Mouse (Mus musculus) retina, embryonic 14.5 days (tissue): ENCODE data around the gene Lrig3.
A peak's percentile ranks its signal among the peaks of the same experiment; 100 is the strongest.

Experiments
- DNase-seq: peaks from one replicate; pipeline ENCODE4 v3.0.0-alpha.2; 2015; ENCODE audit warnings: low spot score

Gene Lrig3

DNA sequence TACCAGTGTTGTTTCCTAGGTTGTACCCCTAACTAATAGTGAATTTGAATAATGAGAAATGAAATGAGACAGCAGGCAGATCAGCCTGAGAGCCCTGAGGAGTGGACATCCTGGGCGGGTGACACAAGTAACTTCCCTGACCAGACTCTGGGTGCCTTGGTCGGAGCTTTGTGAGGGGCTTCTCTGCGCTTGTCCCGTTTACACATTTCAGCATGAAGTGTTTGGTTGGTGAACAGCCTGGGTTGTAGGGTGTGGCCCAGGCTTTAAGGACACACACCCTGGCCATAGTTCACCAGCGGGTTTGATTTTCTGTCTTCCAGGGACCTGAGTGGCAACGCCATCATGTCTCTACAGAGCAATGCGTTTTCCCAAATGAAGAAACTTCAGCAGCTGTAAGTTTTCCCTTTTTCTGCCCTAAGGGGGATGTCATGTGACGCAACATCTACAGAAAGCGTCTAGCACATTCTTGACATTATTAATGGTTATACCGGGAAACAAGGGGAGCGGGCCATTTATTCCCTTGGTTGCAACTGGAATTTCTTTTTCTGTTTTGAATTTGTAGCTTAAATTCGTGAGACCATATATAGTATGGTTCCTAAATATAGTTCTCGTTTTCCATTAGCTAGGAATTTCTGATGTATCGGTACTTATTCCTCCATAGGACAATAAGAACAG is 36.2 kb downstream of the Lrig3 start:
- no peak for DNase-seq

DNA sequence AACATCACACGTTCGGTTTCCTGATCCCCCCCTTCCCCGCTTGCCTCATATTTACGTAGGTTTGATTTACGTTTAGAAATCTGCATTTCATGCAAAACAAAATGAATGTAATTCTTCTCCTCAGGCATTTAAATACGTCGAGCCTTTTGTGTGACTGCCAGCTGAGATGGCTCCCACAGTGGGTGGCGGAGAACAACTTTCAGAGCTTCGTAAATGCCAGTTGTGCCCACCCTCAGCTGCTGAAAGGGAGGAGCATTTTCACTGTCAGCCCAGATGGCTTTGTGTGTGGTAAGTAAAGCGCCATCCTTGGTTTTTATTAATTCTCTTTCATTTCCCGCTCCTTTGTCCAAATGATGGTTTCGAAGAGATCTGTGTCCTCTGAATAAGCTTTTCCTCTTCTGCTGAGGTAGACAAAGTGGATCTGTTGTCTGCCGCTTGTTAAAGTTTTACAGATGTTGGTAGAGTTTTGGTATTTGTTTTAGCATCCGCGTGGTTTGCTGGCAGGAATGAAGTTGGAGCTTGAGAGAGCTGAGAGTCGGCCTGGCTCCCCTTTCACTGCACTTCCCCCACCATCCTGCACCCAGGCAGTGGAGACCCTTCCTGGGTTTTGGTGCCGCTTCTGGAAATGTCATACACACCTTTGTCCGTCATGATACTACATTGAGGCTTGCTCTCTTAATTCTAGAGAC is 37.0 kb downstream of the Lrig3 start:
- no peak for DNase-seq

DNA sequence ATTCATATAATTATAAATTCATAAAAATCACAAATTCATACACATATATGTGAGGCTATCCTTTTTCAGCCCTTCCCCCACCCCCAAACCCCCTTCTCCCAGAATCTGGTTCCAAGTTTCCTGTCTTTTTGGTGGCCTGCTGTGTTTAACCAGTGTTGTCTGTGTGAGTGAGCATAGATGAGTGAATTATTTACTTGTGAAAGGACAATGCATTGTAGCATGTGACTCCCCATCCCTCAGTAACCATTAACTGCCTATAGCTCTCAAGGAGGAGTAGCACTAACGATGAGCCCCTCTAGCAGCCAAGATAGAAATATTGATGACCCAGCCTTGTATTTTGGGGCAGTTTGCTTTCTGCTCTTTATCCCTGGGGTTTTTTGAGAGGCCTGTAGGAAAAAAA is 37.9 kb downstream of the Lrig3 start:
- peak; percentile 20 for DNase-seq

DNA sequence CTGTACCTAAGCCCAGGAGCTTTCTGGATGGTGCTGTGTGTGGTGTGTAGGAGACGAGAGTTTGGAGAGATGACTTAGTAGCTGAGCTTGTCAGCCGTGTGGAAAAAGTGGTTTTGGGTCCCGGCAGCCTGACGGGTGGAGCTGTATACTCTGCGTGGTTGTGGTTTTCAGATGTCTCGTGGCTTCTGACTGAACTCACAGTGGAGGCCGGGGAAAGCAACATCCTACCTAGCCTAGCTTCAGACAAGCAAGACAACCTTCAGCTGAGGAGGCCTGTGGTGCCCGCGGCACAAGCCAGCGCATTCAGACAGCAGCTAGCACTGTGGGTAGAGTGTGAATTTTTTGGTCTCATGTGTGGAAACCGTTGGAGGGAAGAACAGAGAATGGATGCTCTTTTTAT is 47.7 kb downstream of the Lrig3 start:
- DNase-seq: no peak

DNA sequence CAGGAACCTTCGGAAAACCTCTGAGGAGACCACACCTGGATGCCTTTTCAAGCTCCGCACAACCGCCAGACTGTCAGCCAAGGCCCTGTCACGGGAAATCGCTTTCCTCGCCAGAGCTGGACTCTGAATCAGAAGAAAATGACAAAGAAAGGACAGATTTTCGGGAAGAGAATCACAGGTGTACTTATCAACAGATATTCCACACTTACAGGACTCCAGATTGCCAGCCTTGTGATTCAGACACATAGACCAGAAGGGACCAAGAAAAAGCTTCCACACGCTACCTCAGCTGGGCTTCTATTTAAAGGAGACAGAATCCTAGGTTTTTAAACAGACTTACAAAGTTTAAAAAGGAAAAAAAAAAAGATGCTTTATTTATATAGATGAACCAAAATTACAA is 48.7 kb downstream of the Lrig3 start:
- no peak for DNase-seq

DNA sequence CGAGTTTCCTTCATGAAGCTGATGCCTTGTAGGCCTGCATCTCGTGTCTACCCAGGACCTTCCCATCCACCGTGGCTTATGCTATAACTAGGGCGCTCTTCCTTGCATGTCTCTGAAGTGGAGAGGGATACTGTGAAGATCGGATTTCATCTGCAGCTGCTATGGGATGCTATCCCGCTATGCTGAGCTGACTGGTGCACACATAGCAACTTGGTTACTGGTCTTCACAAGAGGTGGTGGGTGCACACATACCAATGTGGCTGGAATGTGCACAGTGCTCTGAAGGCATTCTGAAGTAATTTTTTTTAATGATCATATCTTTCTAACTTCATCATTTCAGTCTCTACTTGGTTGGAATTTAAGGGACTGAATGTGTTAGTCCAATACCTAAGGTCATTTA is 49.7 kb downstream of the Lrig3 start:
- DNase-seq: no peak

DNA sequence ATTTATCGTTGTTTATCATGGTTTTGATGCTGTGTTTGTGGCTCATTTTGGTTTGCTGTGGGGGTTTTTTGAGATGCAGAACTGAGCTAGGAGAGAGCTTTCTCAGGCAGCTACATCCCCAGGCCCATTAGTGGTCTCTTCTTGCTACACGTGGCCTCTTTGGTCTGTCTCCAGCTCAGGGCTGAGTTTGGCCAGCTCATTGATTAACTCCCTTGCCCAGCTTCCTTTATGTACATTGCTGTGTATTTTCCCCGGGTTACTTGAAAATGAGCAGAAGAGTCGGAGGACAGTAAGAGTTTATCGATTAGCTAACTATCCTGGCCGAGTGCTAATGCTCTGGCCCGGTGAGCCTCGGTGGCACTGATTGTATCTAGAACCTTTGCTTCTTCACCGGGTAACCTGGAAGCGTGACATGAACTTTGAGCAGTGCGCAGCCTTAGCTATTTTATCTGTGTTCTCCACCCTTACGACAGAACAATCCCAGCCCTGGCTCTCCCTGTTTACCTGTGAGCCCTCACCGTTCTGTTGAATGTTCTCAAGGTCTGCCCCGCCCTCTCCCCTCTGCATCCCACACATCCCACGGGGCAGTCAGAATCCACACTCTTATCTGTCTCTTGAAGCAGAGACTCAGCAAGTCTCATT is 53.5 kb downstream of the Lrig3 start:
- no peak for DNase-seq

DNA sequence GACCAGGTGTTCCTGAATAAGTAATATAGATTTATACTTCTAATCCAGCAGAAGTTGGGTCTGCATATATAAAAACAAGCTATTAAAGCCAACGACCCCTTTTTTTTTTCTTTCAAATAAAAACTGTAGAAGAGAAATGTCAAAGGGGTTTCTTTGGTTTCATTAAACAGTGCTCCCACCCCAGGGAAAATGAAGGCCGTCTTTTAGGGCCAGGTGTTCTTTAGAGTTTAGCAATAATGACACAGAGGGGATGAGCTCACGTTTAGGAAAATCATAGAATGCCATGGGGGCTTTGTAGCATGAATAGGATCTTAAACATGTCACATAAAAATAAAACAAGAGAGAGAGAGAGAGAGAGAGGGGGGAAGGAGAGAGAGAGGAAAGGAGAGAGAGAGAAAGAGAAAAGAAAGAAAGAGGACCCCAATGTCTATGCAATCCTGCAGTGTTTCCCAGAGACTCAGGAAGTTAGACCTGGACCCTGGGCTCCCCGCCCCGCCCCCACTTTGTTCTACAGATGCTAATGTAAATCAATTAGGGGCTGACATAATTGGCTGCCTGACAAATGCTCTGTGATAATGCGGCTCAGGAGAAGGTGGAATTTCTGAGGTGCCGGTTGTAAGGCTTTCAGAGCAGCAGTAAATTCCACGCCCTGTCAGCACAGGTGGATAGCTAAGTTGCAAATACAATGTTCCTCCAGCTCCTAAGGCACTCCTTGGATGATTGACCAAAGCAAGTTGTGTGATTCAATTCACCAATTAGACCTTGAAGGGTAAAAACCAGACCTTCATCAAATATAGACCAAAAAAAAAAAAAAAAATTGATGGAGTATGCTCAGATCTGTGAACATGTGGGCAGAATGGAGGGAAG is 62.8 kb downstream of the Lrig3 start:
- peak; percentile 58 for DNase-seq

DNA sequence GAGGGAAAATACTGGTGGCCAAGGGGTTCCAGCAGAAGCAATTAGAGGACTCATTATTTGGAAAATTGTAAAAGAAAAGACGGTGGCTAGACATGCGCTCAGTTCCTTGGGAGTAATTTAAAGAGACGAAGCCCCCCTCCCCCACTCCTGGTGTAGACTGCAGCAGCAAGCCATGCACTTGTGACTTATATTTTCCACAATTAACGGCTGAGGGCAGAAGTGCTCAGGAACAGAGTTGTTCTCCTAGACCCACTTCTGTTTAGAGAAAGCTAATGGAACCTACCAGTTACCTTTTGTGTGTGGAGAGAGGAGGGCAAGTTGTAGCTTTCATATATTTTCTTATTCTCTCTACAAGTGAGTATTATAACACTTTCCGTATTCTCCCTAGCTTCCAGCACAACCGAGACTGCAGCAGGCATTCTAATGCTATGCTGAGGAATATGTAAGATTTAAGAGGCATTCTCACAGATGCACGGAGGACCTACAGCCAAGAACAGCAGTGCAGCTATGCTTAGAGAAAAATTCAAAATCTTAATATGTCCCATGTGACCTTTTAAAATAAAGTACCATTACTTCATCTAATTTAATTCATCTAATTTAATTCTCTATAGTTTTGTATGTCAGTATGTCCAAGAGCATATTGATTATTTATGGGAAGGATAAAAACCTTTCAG is 63.6 kb downstream of the Lrig3 start:
- DNase-seq: peak; percentile 61

DNA sequence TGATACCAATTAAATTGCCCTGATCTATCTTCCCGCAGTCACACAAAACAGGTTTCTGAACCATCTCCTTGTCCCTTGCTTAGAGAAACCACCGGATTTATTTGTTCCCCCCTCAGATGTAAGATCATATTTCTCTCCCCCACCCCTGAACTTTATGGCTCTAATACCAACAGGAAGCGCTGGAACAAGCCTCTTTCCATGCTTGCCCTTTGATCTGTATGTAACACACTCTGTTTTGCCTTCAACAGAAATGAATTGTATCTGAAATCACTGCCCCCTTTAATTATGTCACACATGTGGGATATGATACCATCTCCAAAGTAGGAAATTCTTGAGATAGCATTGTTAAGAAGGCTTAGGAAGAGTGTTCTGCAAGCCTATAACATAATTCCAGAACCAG is 90.9 kb downstream of the Lrig3 start:
- DNase-seq: no peak

DNA sequence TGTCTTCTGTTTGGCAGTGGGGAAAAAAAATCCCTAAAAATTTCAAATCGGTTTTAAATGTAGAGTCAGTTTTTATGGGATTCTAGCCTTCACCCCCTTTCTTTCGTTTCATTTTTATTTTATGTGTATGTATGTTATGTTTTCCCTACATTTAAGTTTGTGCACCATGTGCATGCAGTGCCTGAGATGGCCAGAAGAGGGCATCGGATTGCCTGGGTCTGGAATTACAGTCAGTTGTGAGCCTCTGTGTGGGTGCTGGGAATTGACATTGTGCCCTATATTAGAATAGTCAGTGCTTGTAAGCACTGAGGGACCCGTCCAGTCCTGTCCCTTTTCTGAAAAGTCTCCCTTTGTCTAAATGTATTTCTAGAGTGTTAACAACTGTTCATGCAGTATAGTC is 96.8 kb downstream of the Lrig3 start:
- no peak for DNase-seq
